Mouse (Mus musculus): Measurements from ENCODE around the gene Lonp2.

Lonp2 gene

GRCm38 (mm10) chr8:86713407-86714188 lies 89.8 kb downstream of the Lonp2 start:
- no peak for DNase-seq (ENCODE audit: low spot score)

DNA sequence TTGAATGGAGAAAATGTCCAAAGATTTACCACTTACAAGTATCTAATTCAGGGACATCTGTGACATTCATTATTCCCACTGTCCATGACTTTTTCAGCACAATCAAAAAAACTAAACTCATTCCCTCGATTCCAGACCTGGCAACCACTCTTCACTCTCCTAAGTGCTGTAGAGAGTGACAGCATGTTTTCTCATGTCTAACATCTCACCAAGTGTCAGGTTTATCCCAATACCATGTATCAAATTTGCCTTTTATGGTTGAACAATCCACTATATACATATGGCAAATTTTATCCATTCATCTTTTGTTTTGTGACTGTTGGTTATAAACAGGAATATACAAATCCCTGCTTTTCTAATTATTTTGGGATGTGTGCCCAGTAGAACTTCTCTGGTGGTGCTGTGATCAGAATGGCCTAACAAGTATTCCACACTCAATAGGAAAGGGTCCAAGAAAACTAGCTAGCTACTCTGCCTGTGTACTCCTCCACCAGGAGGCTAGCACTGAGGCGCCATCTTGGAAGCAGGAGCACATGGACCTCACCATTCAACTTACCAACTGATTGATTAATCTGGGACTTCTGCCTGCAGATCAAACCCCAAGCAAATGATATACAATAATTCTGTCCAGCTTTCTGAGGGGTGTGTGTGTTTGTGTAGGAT lies 94.6 kb downstream of the Lonp2 start:
- no peak for DNase-seq (ENCODE audit: low spot score)

DNA sequence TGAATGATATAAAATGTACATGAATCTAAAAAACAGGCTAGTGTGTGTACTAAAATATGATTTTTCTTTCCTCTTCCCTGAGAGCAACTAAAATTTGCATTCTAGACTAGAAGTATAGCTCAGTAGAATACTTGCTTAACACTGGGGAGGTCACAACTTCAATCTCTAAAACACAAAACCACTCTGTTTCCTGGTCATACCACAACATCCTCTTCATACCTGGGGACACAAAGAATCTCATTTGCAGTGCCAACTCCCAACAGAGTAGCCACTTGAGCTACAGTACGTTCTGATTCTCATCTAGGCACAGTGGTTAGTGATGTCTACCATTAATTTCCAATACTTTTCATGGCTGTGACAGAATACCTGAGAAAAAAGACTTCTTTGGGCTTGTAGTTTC lies 95.5 kb downstream of the Lonp2 start:
- DNase-seq (ENCODE audit: low spot score): no peak

GRCm38 (mm10) chr8:86720756-86721459 lies 97.1 kb downstream of the Lonp2 start:
- no peak for DNase-seq (ENCODE audit: low spot score)

GRCm38 (mm10) chr8:86721490-86721889 lies 97.6 kb downstream of the Lonp2 start:
- DNase-seq (ENCODE audit: low spot score): no peak

DNA sequence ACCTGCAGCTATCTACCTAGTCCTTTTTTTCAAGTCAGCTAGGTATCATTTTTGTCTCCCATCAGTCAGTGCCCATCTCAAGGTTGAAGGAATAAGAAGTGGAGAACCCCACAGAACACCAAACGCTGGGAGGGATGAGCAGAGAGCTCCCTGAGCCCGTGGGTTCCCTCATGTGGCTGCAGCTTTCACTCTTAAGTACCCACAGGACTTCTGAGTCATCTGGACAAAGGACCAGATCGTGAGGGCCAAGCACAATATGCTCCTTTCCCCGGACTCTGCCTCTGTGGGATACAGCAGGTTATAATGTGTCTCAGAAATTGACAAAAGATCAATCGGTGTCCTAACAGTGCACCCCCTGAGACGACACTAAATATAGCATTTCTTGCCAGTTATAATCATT lies 103.1 kb downstream of the Lonp2 start:
- no peak for DNase-seq (ENCODE audit: low spot score)

- DNase-seq (ENCODE audit: low spot score): no peak
Measured at GRCm38 (mm10) chr8:86728224-86728950, 104.5 kb downstream of the Lonp2 start.

- no peak for DNase-seq (ENCODE audit: low spot score)
Measured at GRCm38 (mm10) chr8:86730303-86730702, 106.5 kb downstream of the Lonp2 start.

GRCm38 (mm10) chr8:86730860-86731259 lies 107.0 kb downstream of the Lonp2 start:
- DNase-seq (ENCODE audit: low spot score): no peak

- no peak for DNase-seq (ENCODE audit: low spot score)
Measured at GRCm38 (mm10) chr8:86734171-86734570, 110.3 kb downstream of the Lonp2 start.

DNA sequence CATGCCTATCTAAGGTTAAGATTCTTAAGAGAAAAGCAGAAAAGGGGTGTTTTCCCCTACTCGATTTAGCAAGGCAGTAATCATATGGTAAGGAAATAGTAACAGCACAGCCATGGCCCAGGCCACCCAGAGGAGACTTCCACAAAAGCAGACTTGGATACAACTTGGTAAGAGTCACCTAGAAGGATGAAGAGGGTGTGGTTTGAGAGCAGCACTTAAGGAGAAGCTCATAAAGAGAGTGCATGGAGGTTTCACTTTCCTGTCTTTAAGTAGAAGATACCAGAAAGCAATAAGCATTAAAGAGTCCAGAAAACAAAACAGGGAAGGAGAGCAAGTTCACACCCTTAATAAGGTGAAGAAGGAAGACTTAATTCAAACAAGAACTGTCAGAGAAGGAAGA lies 111.1 kb downstream of the Lonp2 start:
- no peak for DNase-seq (ENCODE audit: low spot score)

- no peak for DNase-seq (ENCODE audit: low spot score)
Measured at GRCm38 (mm10) chr8:86735446-86736111, 111.7 kb downstream of the Lonp2 start.

- DNase-seq (ENCODE audit: low spot score): no peak
Measured at GRCm38 (mm10) chr8:86740899-86741298, 117.1 kb downstream of the Lonp2 start.

DNA sequence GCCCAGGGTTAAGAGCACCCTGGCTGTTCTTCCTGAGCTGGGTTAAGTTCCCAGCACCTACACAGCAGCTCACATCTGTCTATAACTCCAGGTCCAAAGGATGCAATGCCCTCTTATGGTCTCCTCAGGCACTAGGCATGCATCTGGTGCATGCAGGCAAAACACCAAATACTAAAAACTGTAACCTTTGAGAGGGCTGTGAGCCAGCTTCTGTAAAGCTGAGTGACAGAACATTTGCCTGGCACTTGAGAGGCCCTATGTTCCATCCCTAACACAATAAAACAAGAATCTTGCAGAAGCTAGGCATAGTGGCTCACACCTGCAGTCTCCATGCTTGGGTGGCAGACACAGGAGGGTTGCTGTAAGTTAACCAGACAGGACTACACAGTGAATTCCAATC lies 117.8 kb downstream of the Lonp2 start:
- no peak for DNase-seq (ENCODE audit: low spot score)

DNA sequence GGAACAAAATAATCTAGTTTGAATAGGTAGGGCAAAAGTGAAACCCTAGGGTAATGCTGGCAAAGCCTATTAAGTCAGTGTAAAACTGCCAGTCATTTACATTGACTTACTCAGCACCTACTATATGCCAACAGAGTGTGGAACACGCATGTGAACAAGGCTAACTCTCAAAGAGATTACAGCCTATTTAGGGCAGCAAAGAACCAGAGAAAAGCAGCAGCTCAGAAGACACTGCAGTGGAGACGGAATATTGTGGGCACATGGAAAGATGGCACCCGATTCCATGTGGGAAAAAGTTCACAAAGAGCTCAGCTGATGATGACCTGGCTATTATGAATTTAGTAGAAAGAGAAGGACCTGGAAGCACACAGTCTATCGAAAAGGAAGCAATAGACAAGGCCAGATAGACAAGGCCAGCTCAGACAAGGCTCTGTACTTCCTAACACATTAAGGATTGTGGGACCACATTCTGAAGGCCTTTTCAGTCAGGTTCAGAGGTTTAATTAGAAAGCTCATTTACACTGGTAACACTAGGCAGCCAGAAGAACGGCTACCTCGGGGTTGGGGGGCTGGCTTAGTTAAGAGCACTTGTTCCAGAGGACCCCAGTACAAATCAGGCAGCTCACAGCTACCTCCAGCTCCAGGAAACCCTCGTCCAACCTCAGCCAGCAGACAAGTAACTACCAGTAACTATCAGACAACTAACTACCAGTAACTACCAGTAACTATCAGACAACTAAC lies 118.9 kb downstream of the Lonp2 start:
- DNase-seq (ENCODE audit: low spot score): no peak

DNA sequence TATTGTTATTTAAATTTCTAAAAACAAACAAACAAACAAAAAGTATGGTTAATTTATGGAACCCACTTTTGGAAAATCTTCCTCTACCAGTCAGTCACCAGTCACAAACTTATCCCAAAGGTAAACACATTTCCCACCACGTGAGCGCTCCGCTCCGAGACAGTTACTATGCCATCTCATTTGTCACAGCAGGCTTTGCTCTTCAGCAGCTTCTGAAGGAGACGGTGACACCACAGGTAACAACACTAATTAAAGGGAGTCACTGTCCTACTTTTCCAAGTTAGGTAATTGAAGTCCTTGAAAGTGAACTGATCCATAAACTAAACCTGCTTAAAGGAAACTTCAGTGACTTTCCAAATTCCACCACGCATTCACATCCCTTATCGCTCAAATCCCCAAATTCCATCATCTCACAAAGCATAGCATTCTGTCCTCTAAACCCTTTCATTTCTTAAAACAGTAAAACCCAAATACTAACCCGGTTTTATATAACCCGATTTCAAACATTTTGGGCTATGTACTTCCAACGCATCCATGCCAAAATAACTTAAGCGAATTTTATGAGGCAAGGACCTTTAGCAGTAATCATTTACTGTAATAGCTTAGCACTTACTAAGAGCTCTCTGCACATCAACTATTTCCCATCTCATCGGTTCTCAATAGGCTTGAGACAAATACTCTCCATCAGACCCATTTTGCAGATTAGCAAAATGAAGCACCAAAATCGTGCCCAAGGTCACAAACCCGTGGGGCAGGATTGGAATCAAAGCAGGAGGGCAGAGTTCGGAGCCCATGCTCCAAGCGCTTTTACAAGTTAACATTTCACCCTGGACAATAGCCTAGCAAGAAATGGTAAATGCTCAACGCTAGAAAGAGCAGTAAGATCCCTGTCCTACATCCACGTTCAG lies 120.7 kb downstream of the Lonp2 start:
- no peak for DNase-seq (ENCODE audit: low spot score)

GRCm38 (mm10) chr8:86745221-86745934 lies 121.5 kb downstream of the Lonp2 start, which contains the start of the genes Gm10638 and Siah1a:
Gene Gm10638 (plus strand): TSS chr8:86745699.
Gene Siah1a (minus strand): TSS chr8:86745934.
- DNase-seq (ENCODE audit: low spot score): peak; percentile 54

DNA sequence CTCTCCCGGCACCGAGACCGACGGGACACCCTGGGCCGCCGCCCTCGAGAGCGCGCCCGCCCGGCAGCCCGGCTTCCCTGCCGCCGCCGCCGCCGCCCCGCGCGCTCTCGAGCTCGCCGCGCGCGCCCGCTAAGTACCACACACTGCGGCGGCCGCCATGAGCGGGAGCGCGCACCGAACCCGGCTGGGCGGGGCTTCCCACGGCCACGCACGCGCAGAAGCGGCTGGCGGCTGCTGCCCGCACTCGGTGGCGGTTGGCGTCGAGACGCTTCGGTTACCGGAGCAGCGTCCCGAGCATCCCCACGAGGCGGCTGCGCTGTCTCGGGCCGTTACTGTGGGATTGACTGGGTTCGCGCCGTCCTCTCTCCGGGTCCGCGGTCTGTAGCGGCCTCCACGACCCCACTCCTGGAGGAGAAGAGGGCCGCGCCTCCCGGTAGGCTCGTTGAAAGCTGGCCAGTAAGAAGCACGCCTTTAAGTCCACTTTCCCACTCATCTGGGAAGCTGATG lies 122.1 kb downstream of the Lonp2 start:
- peak; percentile 95 for DNase-seq (ENCODE audit: low spot score)

DNA sequence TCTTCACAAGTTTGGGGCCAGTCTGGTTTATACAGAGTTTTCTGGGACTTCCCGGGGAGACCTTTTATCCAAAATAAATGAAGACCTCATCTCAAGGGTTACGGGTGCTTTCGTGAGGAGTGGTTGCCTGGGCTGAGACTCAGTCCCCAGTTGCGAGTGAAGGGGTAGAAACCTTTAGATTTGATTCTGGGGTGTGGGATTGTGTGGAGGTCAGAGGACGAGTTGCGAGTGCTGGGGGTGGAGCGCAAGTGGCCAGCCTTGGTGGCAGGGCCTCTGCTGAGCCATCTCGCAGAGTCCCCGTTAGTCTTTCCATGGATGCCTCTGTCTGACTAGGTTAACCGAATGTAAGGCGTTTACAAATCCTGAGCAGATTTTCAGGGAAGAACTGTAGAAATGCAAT lies 122.7 kb downstream of the Lonp2 start:
- DNase-seq (ENCODE audit: low spot score): no peak

Measured in ovary, postnatal 14 days (tissue).